In genomic region chr11:120560952-120561728, GRCm38 (mm10) we compare ENCODE assay signal across 24 mouse cellular contexts. TPM values are rescaled to one million over a fixed set of nuclear protein-coding genes. Genes with fewer than 3 reads are reported as not detected.
"Had no signal": no experiment of that assay in that cellular context is flagged by ENCODE, and none has a peak within 500 bp of the region (broad histone marks: within the 10 kb centered on the region; RNA-seq: fewer than 3 reads in every experiment).

No protein-coding gene starts in this region.

- H3K9me3 ChIP-seq: kidney, embryonic 15.5 days; liver, embryonic 13.5 days; midbrain, embryonic 15.5 days; neural tube, embryonic 15.5 days; stomach, embryonic 15.5 days had no signal

- H3K27me3 ChIP-seq: kidney, embryonic 15.5 days; liver, embryonic 13.5 days; midbrain, embryonic 12.5 days; midbrain, embryonic 15.5 days; neural tube, embryonic 12.5 days; neural tube, embryonic 15.5 days; stomach, embryonic 15.5 days had no signal

- H3K4me3 ChIP-seq: kidney, embryonic 15.5 days; liver, embryonic 13.5 days; midbrain, embryonic 12.5 days; midbrain, embryonic 15.5 days; neural tube, embryonic 12.5 days; neural tube, embryonic 15.5 days; stomach, embryonic 15.5 days had no signal

- H3K4me2 ChIP-seq: kidney, embryonic 15.5 days; liver, embryonic 13.5 days; midbrain, embryonic 12.5 days; midbrain, embryonic 15.5 days; neural tube, embryonic 12.5 days; neural tube, embryonic 15.5 days; stomach, embryonic 15.5 days had no signal

- H3K4me1 ChIP-seq: kidney, embryonic 15.5 days; liver, embryonic 13.5 days; midbrain, embryonic 12.5 days; midbrain, embryonic 15.5 days; neural tube, embryonic 12.5 days; neural tube, embryonic 15.5 days; stomach, embryonic 15.5 days had no signal

- H3K9ac ChIP-seq: kidney, embryonic 15.5 days; liver, embryonic 13.5 days; midbrain, embryonic 12.5 days; midbrain, embryonic 15.5 days; neural tube, embryonic 12.5 days; neural tube, embryonic 15.5 days; stomach, embryonic 15.5 days had no signal

- H3K27ac ChIP-seq: kidney, embryonic 15.5 days; liver, embryonic 13.5 days; macrophage; midbrain, embryonic 12.5 days; midbrain, embryonic 15.5 days; neural tube, embryonic 12.5 days; neural tube, embryonic 15.5 days; stomach, embryonic 15.5 days had no signal

- DNase-seq: kidney, adult 8-10 months; kidney, postnatal 10 days; kidney, postnatal 36 days; left cerebral cortex, postnatal 4 days; liver, embryonic 13.5 days; lung, adult 2 months; lung, postnatal 14 days; right cerebral cortex, adult 18-20 months; right cerebral cortex, postnatal 14 days; right cerebral cortex, postnatal 4 days; thymus, postnatal 25 days had no signal

- ATAC-seq: midbrain, embryonic 15.5 days had no signal

RNA-seq across cellular contexts. Expression of gene Ppp1r27, which starts 10.2 kb away (rescaled TPM):
- total RNA-seq: layer of hippocampus, adult 18-20 months; layer of hippocampus, postnatal 14 days; left cerebral cortex, adult 8-10 months; left cerebral cortex, postnatal 14 days; left cerebral cortex, postnatal 4 days; megakaryocyte, adult 5-6 weeks had no signal
- polyA plus RNA-seq: liver, adult 2 months; macrophage; midbrain, embryonic 12.5 days; midbrain, embryonic 15.5 days; neural tube, embryonic 12.5 days; stomach, embryonic 15.5 days had no signal

RNA-seq across cellular contexts. Expression of gene Gcgr, which starts 30.6 kb away (rescaled TPM):
- total RNA-seq: layer of hippocampus, adult 18-20 months; megakaryocyte, adult 5-6 weeks had no signal
